Mouse (Mus musculus): Measurements from ENCODE around the gene Wasf2. TPM values are rescaled to one million over a fixed set of nuclear protein-coding genes. Genes with fewer than 3 reads are reported as not detected.

Wasf2 gene
- polyA plus RNA-seq, 1 experiment, result 43.5 TPM

GRCm38 (mm10) chr4:133169237-133170055 lies 39.1 kb downstream of the Wasf2 start:
- WGBS, result 21% methylated on average over 10 of the region's 10 CpGs
- peak; percentile 87 for DNase-seq (ENCODE audit: low read depth, low spot score)

- whole genome bisulfite sequencing, result 21% methylated on average over 3 of the region's 3 CpGs
- no peak for DNase-seq (ENCODE audit: low read depth, low spot score)
These were observed 39.8 kb downstream of the Wasf2 start for GRCm38 (mm10) chr4:133170056-133170524.

- no peak for DNase-seq (ENCODE audit: low read depth, low spot score)
These were observed 40.3 kb downstream of the Wasf2 start for GRCm38 (mm10) chr4:133170616-133171015.

GRCm38 (mm10) chr4:133172451-133172850 lies 42.1 kb downstream of the Wasf2 start:
- WGBS, result 32% methylated on average over 4 of the region's 4 CpGs
- no peak for DNase-seq (ENCODE audit: low read depth, low spot score)

GRCm38 (mm10) chr4:133174361-133174760 lies 44.1 kb downstream of the Wasf2 start:
- DNase-seq (ENCODE audit: low read depth, low spot score), result no peak
- WGBS, result 24% methylated on average over 4 of the region's 4 CpGs

GRCm38 (mm10) chr4:133175274-133175673 lies 45.0 kb downstream of the Wasf2 start:
- no peak for DNase-seq (ENCODE audit: low read depth, low spot score)
- WGBS, result 27% methylated on average over 7 of the region's 7 CpGs

- DNase-seq (ENCODE audit: low read depth, low spot score), result no peak
- 44% methylated on average over 14 of the region's 14 CpGs for whole genome bisulfite sequencing
These were observed 45.9 kb downstream of the Wasf2 start for GRCm38 (mm10) chr4:133175998-133176760.

- no peak for DNase-seq (ENCODE audit: low read depth, low spot score)
- 76% methylated on average over 18 of the region's 18 CpGs for WGBS
These were observed 46.6 kb downstream of the Wasf2 start for GRCm38 (mm10) chr4:133176761-133177403.

- 39% methylated on average over 5 of the region's 5 CpGs for WGBS
- DNase-seq (ENCODE audit: low read depth, low spot score), result peak; percentile 77
These were observed 48.0 kb downstream of the Wasf2 start for GRCm38 (mm10) chr4:133178305-133178704.

GRCm38 (mm10) chr4:133179258-133179657 lies 49.0 kb downstream of the Wasf2 start:
- WGBS, result 82% methylated on average over 7 of the region's 7 CpGs
- no peak for DNase-seq (ENCODE audit: low read depth, low spot score)

- 71% methylated on average over 8 of the region's 8 CpGs for WGBS
- no peak for DNase-seq (ENCODE audit: low read depth, low spot score)
These were observed 52.2 kb downstream of the Wasf2 start for GRCm38 (mm10) chr4:133182439-133183033.

GRCm38 (mm10) chr4:133184031-133184897 lies 54.0 kb downstream of the Wasf2 start:
- WGBS, result 29% methylated on average over 14 of the region's 14 CpGs
- no peak for DNase-seq (ENCODE audit: low read depth, low spot score)

GRCm38 (mm10) chr4:133184898-133185665 lies 54.8 kb downstream of the Wasf2 start:
- WGBS, result 11% methylated on average over 15 of the region's 15 CpGs
- DNase-seq (ENCODE audit: low read depth, low spot score), result no peak

- no peak for DNase-seq (ENCODE audit: low read depth, low spot score)
- 68% methylated on average over 8 of the region's 8 CpGs for WGBS
These were observed 55.6 kb downstream of the Wasf2 start for GRCm38 (mm10) chr4:133185893-133186292.

- WGBS, result 88% methylated on average over 5 of the region's 5 CpGs
- no peak for DNase-seq (ENCODE audit: low read depth, low spot score)
These were observed 56.6 kb downstream of the Wasf2 start for GRCm38 (mm10) chr4:133186856-133187255.

- 74% methylated on average over 10 of the region's 10 CpGs for WGBS
- no peak for DNase-seq (ENCODE audit: low read depth, low spot score)
These were observed 59.1 kb downstream of the Wasf2 start for GRCm38 (mm10) chr4:133189396-133189795.

GRCm38 (mm10) chr4:133194482-133194881 lies 64.2 kb downstream of the Wasf2 start:
- 80% methylated on average over 11 of the region's 11 CpGs for WGBS
- no peak for DNase-seq (ENCODE audit: low read depth, low spot score)

- WGBS, result 43% methylated on average over 4 of the region's 4 CpGs
- DNase-seq (ENCODE audit: low read depth, low spot score), result no peak
These were observed 64.7 kb downstream of the Wasf2 start for GRCm38 (mm10) chr4:133195014-133195413.

Measured in large intestine, adult 2 months (tissue).